Mouse (Mus musculus): ENCODE measurements around the gene Eya2. TPM values are rescaled to one million over a fixed set of nuclear protein-coding genes. Genes with fewer than 3 reads are reported as not detected.
"Not testable (repeated sequence)": the region's sequence is repeated elsewhere in the genome, so short reads cannot be mapped to it uniquely, and the experiment has no call there.

Eya2 gene
- total RNA-seq, 1 experiment from 2014 or later: 3.8 TPM

- peak; percentile 76 for DNase-seq
Measured at GRCm38 (mm10) chr2:165782324-165782723, 187.5 kb downstream of the Eya2 start.

GRCm38 (mm10) chr2:165785312-165786036 lies 190.6 kb downstream of the Eya2 start:
- DNase-seq: no peak

- no peak for DNase-seq
Measured at GRCm38 (mm10) chr2:165786467-165786866, 191.6 kb downstream of the Eya2 start.

- peak; percentile 83 for DNase-seq
Measured at GRCm38 (mm10) chr2:165788005-165788404, 193.2 kb downstream of the Eya2 start.

GRCm38 (mm10) chr2:165788796-165789195 lies 194.0 kb downstream of the Eya2 start:
- DNase-seq: no peak

GRCm38 (mm10) chr2:165789667-165790066 lies 194.8 kb downstream of the Eya2 start:
- DNase-seq: no peak

- DNase-seq: peak; percentile 27
Measured at GRCm38 (mm10) chr2:165791026-165791425, 196.2 kb downstream of the Eya2 start.

- DNase-seq: peak; percentile 64
Measured at GRCm38 (mm10) chr2:165791657-165792056, 196.8 kb downstream of the Eya2 start.

- DNase-seq: no peak
Measured at GRCm38 (mm10) chr2:165792431-165793282, 197.8 kb downstream of the Eya2 start.

GRCm38 (mm10) chr2:165793283-165793638 lies 198.4 kb downstream of the Eya2 start:
- DNase-seq: no peak

GRCm38 (mm10) chr2:165797876-165798275 lies 203.0 kb downstream of the Eya2 start:
- no peak for DNase-seq

GRCm38 (mm10) chr2:165800174-165800573 lies 205.3 kb downstream of the Eya2 start:
- DNase-seq: not testable (repeated sequence)

GRCm38 (mm10) chr2:165808179-165808975 lies 213.5 kb downstream of the Eya2 start:
- DNase-seq: no peak

- DNase-seq: no peak
Measured at GRCm38 (mm10) chr2:165809091-165809490, 214.3 kb downstream of the Eya2 start.

GRCm38 (mm10) chr2:165809901-165810477 lies 215.2 kb downstream of the Eya2 start:
- no peak for DNase-seq

- DNase-seq: peak; percentile 44
Measured at GRCm38 (mm10) chr2:165811536-165811935, 216.7 kb downstream of the Eya2 start.

- DNase-seq: no peak
Measured at GRCm38 (mm10) chr2:165812889-165813288, 218.1 kb downstream of the Eya2 start.

- no peak for DNase-seq
Measured at GRCm38 (mm10) chr2:165815103-165815880, 220.5 kb downstream of the Eya2 start.

- no peak for DNase-seq
Measured at GRCm38 (mm10) chr2:165817437-165817836, 222.6 kb downstream of the Eya2 start.

- DNase-seq: no peak
Measured at GRCm38 (mm10) chr2:165818570-165818969, 223.7 kb downstream of the Eya2 start.

Data from adrenal gland, postnatal 25 days (tissue).